Mouse (Mus musculus) regulatory T cell (primary cell): Measurements from ENCODE around the gene Ammecr1.

Source experiments
- in situ Hi-C: fragments of 300-600 bp; cut with MboI, MseI; formaldehyde crosslinking; loops from one replicate; pipeline ENCODE4 v1.15.1; 2025; ENCODE audit warnings: high pct_unique_total_duplicates

The Ammecr1 gene

GRCm38 (mm10) chrX:142966008-142966966, at the start of gene Ammecr1:
Ammecr1 (minus strand) TSS chrX:142966728.
- in situ Hi-C loops, result no loop called here

DNA sequence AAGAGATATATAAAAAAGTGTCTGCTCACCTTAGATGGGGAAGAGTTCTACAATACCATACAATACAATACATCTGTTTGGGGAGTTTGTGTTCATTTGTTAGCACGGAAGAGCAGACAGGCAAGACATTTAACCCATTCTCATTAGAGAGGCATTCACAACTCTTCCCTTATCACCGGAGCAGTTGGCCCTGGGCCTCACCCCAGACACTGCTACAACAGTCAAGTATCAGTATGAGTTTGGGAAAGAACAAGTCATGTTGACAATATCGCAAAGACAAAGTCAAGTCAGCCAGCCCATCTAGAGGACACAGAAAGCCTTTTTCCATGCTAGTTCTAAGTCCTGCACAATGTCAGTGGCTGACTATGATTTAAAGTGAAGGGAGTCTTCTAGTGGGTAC, 47.6 kb upstream of the Ammecr1 start:
- in situ Hi-C loops, result no loop called here

DNA sequence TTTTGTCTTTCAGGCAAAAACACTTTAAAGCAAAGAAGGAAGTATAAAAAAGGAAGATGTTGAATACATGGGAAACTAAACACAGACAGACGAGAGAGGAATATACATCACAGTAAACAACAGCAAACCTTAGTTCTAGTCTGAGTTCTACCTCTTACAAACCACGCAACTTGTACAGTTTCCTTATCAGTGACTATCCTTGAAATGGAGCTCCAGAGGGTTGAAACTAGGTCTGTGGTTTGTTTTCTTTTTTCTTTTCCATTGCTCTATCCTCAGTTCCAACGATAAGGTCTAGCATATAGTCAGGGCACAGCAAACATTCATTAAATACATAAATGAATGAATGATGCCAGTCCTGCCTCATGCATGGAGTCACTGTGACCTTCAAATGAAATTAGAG, 45.8 kb upstream of the Ammecr1 start:
- in situ Hi-C loops, result no loop called here

GRCm38 (mm10) chrX:143011865-143012264, 45.3 kb upstream of the Ammecr1 start:
- in situ Hi-C loops, result no loop called here

- in situ Hi-C loops, result no loop called here
Measured at GRCm38 (mm10) chrX:143004131-143004846, 37.8 kb upstream of the Ammecr1 start.

GRCm38 (mm10) chrX:142997214-142997613, 30.7 kb upstream of the Ammecr1 start:
- in situ Hi-C loops, result no loop called here

- in situ Hi-C loops, result no loop called here
Measured at GRCm38 (mm10) chrX:142994514-142994913, 28.0 kb upstream of the Ammecr1 start.

DNA sequence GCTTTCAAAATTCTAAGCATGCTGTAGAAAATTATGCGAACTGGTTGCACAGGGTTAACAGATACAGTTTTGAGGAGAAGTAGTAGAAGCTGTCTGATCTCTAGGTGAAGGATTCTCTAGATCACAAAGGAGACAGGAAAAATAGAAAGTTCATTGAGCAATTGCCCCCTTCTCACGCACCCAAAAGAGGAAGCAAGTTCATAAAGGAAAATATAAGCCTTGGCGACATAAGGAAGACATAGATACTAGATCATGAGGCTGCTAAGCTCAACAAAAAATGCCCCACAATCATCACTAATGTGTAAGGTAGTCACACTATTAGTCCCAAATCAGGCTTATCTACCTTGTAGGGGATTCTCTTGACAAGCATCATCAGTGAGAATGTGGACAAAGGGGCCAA, 17.6 kb upstream of the Ammecr1 start:
- in situ Hi-C loops, result no loop called here

DNA sequence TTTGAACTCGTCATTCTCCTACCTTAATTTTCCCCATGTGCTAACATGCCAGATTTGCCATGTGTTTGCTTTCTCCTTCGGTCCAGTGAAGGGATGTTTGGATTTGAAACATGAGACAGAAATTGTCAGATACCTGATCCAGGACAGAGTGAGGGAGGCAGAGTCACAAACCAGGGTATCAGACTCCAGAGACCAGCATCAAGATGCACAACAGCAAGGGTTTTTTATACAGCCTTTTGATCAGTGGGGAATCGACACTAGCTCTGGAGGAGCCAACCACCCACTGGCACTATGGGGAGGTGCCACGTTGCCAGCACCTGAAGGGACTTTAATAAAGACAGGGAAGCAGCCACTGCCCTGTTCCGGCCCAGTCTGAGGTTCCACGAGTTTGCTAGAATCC, 17.1 kb upstream of the Ammecr1 start:
- in situ Hi-C loops, result no loop called here

DNA sequence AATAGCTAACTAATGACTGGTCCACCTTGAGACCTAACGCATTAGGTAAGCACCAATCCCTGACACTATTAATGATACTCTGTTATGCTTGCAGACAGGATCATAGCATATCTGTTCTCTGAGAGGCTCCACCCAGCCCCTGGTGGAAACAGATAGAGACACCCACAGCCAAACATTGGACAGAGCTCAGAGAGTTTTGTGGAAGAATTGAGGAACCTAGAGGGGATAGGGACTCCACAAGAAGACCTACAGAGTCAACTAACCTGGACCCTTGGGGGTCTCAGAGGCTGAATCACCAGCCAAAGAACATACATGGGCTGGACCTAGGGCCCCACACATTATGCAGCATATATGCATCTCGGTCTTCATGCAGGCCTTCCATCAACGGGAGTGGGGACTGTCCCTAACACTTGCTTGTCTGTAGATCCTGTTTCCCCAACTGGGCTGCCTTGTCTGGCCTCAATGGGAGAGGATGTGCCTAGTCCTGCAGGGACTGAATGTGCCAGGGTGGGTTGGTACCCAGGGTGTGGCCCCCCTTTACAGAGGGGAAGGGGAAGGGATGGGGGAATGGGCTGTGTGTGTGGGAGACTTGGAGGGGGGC, 15.1 kb upstream of the Ammecr1 start:
- in situ Hi-C loops, result no loop called here

- in situ Hi-C loops, result no loop called here
Measured at GRCm38 (mm10) chrX:142980855-142981529, 14.5 kb upstream of the Ammecr1 start.

- in situ Hi-C loops, result no loop called here
Measured at GRCm38 (mm10) chrX:142979224-142979623, 12.7 kb upstream of the Ammecr1 start.

- in situ Hi-C loops, result no loop called here
Measured at GRCm38 (mm10) chrX:142972443-142972970, 6.0 kb upstream of the Ammecr1 start.

GRCm38 (mm10) chrX:142971759-142972158, 5.2 kb upstream of the Ammecr1 start:
- in situ Hi-C loops, result no loop called here

DNA sequence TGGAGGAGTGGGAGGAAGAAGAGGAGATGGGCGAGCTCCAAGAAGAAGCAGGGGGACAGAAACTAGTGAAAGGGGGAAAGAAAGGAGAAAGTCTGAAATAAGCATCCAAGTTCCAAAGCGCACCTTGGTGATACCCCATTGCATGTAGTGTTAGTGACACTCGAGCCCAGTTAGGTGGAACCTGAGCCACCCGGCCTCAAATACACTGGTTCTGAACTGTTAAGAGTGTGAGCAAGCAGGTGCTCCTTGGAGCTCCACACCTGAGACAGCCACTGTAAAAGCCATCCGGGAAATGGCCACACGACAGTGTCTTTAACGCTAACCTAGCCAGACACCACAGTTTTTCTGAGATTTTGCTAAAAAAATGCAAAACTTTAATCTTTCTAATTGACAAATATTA, 539 bp upstream of the Ammecr1 start:
- in situ Hi-C loops, result no loop called here

GRCm38 (mm10) chrX:142965236-142966007, 1.1 kb downstream of the Ammecr1 start:
- in situ Hi-C loops, result no loop called here

DNA sequence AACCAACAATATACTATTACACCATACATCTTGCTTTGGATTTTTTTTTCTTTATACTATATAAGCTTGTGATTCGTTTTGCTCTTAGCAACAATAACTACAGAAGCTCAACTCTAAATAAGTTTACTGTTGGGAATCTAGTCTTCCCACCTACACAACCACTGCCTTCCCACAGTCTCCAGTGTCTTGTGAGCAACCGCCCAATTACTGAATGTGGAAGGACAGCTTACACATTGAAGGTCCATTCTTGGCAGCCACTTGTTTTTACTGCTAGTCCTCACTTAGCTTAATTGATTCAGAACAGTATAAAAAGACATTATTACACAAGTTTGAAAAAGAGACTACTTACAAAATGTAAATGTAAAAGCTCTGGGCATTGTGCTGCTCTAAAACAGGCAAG, 6.1 kb downstream of the Ammecr1 start:
- in situ Hi-C loops, result no loop called here

GRCm38 (mm10) chrX:142959674-142960307, 6.7 kb downstream of the Ammecr1 start:
- in situ Hi-C loops, result no loop called here

- in situ Hi-C loops, result no loop called here
Measured at GRCm38 (mm10) chrX:142928430-142928829, 38.1 kb downstream of the Ammecr1 start.

- in situ Hi-C loops, result loop anchor here (25.0 kb wide), 1 partner anchor 1105 kb away; no protein-coding TSS in a partner anchor
Measured at GRCm38 (mm10) chrX:142917394-142917793, 49.1 kb downstream of the Ammecr1 start.
